8 mouse cellular contexts compared by ENCODE assay signal in the genomic region with DNA sequence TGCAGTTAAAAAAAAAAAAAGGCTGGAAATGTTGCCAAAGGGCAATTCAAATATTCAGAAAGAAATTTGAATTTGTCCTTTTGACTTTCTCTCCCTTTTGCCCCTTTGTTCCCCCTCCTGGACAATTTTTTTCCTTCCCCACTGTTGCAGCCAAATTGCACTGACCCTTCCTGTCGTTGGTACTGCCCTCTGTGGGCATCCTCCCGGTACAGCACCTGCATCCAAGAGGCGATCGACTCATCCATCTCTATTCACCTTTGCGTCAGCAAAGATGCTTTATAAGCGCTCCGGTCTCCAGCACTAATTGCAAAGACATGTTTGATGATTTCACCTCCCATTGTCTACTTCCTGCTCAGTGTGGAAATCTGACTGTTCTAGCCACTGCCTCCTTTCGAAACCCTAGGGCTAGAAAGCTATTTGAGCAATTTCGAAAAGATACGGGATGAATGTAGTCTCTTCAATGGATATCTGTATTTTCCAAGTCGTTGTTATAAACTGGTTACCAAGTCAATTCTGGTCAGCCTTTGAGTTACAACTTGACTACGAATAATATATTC. TPM values are rescaled to one million over a fixed set of nuclear protein-coding genes. Genes with fewer than 3 reads are reported as not detected.
DNase-seq lines count a peak whose midpoint lies in the region; ATAC-seq lines count a peak whose summit lies in the region.

No protein-coding gene starts in this region.

- H3K4me2 ChIP-seq in limb, embryonic 11.5 days (ENCODE audit: low read depth, severe bottlenecking), result peak overlapping the region; percentile 95; the same call in 1 of the 2 replicates
- H3K4me2 ChIP-seq in forebrain, embryonic 12.5 days, result peak overlapping the region; percentile 98

- no peak for ATAC-seq in limb, embryonic 11.5 days (ENCODE audit: insufficient number of reproducible peaks, low FRiP score, low TSS enrichment, low read depth)
- no peak for ATAC-seq in forebrain, embryonic 12.5 days (ENCODE audit: low FRiP score)
- peak; percentile 61 for ATAC-seq in megakaryocyte progenitor cell, adult 5-6 weeks (replicated peaks; ENCODE audit: poor library complexity)

- 40% methylated on average over 12 of the region's 12 CpGs for WGBS in limb, embryonic 11.5 days
- WGBS in limb, embryonic 10.5 days, result 42% methylated on average over 12 of the region's 12 CpGs
- WGBS in forebrain, embryonic 12.5 days, result 33% methylated on average over 12 of the region's 12 CpGs

- H3K27ac ChIP-seq in limb, embryonic 11.5 days (replicated peaks; ENCODE audit: low read depth, low read length), result no peak overlapping the region
- no peak overlapping the region for H3K27ac ChIP-seq in limb, embryonic 10.5 days
- no peak overlapping the region for H3K27ac ChIP-seq in forebrain, embryonic 12.5 days

- no peaks in the 10 kb centered on the region for H3K9me3 ChIP-seq in limb, embryonic 11.5 days (ENCODE audit: control insufficient read depth, low read length)
- no peaks in the 10 kb centered on the region for H3K9me3 ChIP-seq in limb, embryonic 10.5 days (replicated peaks)
- no peaks in the 10 kb centered on the region for H3K9me3 ChIP-seq in forebrain, embryonic 12.5 days

- H3K36me3 ChIP-seq in limb, embryonic 11.5 days (ENCODE audit: control insufficient read depth, insufficient read depth, low read length), result no peaks in the 10 kb centered on the region
- H3K36me3 ChIP-seq in limb, embryonic 10.5 days, result no peaks in the 10 kb centered on the region
- H3K36me3 ChIP-seq in forebrain, embryonic 12.5 days (replicated peaks), result no peaks in the 10 kb centered on the region

- peak; percentile 14 for DNase-seq in adrenal gland, postnatal 14 days
- DNase-seq in adrenal gland, postnatal 4 days (ENCODE audit: low spot score in 2 of 2), result no peak
- DNase-seq in limb, embryonic 11.5 days (ENCODE audit: low spot score), result no peak
- DNase-seq in limb, embryonic 10.5 days (ENCODE audit: low spot score), result no peak
- DNase-seq in urinary bladder, postnatal 36 days (ENCODE audit: low spot score in 2 of 2), result no peak
- DNase-seq in right cerebral cortex, postnatal 4 days, result no peak

- peaks cover 4% of the 10 kb centered on the region; the same call in 1 of the 2 replicates for H3K4me1 ChIP-seq in limb, embryonic 11.5 days (ENCODE audit: control insufficient read depth, insufficient read depth, low read length)
- peaks cover 29% of the 10 kb centered on the region for H3K4me1 ChIP-seq in limb, embryonic 10.5 days
- H3K4me1 ChIP-seq in forebrain, embryonic 12.5 days, result peaks cover 15% of the 10 kb centered on the region

- H3K4me3 ChIP-seq in limb, embryonic 11.5 days (ENCODE audit: low read depth, low read length), result no peak overlapping the region
- H3K4me3 ChIP-seq in limb, embryonic 10.5 days, result no peak overlapping the region
- H3K4me3 ChIP-seq in forebrain, embryonic 12.5 days (replicated peaks), result no peak overlapping the region

- no peak overlapping the region for H3K9ac ChIP-seq in limb, embryonic 11.5 days (ENCODE audit: low read length)
- no peak overlapping the region for H3K9ac ChIP-seq in forebrain, embryonic 12.5 days

- 0 out of 2 replicates have a peak, but pooled peaks cover 2% of the 10 kb centered on the region for H3K27me3 ChIP-seq in limb, embryonic 11.5 days (ENCODE audit: control insufficient read depth, insufficient read depth, low read length)
- peaks cover 43% of the 10 kb centered on the region for H3K27me3 ChIP-seq in limb, embryonic 10.5 days (ENCODE audit: low read depth, poor library complexity, severe bottlenecking)
- peaks cover 45% of the 10 kb centered on the region for H3K27me3 ChIP-seq in forebrain, embryonic 12.5 days

RNA-seq across cellular contexts. Expression of gene Rnf144b, which starts 1.0 kb away (rescaled TPM):
- 8.9 and 11.7 TPM in 2 replicates for total RNA-seq in adrenal gland, postnatal 14 days (2021)
- total RNA-seq in adrenal gland, postnatal 4 days (2021), result 1 to 10 TPM; 3.4 to 6.7 TPM
- 0.89 and 0.91 TPM in 2 replicates for polyA plus RNA-seq in limb, embryonic 11.5 days (2014; fragmentation: Nextera tagmentation; extraction: Ambion mirVana)
- 0.45 and 0.61 TPM in 2 replicates for polyA plus RNA-seq in limb, embryonic 10.5 days (2016; fragmentation: Nextera tagmentation; extraction: Ambion mirVana)
- polyA plus RNA-seq in forebrain, embryonic 12.5 days (2016; fragmentation: Nextera tagmentation; extraction: Ambion mirVana), result 0.24 and 0.56 TPM in 2 replicates
- 7.0 and 10.6 TPM in 2 replicates for total RNA-seq in megakaryocyte progenitor cell, adult 5-6 weeks (2015)
- 7.4 and 10.8 TPM in 2 replicates for total RNA-seq in megakaryocyte progenitor cell, adult 5-6 weeks (2017)

RNA-seq across cellular contexts. Expression of gene Dek, which starts 15.4 kb away (rescaled TPM):
- 99.4 and 99.5 TPM in 2 replicates for total RNA-seq in adrenal gland, postnatal 14 days (2021)
- 100 to 1,000 TPM; 122 to 142 TPM for total RNA-seq in adrenal gland, postnatal 4 days (2021)
- polyA plus RNA-seq in limb, embryonic 11.5 days (2014; fragmentation: Nextera tagmentation; extraction: Ambion mirVana), result 375 and 404 TPM in 2 replicates
- 299 and 332 TPM in 2 replicates for polyA plus RNA-seq in limb, embryonic 10.5 days (2016; fragmentation: Nextera tagmentation; extraction: Ambion mirVana)
- polyA plus RNA-seq in forebrain, embryonic 12.5 days (2016; fragmentation: Nextera tagmentation; extraction: Ambion mirVana), result 419 and 427 TPM in 2 replicates
- total RNA-seq in megakaryocyte progenitor cell, adult 5-6 weeks (2015), result 470 TPM in 2 replicates
- total RNA-seq in megakaryocyte progenitor cell, adult 5-6 weeks (2017), result 476 and 558 TPM in 2 replicates
